Mouse (Mus musculus) stomach, embryonic 15.5 days (tissue): Measurements from ENCODE around the gene Rimklb. TPM values are rescaled to one million over a fixed set of nuclear protein-coding genes. Genes with fewer than 3 reads are reported as not detected.
A peak's percentile ranks its signal among the peaks of the same experiment; 100 is the strongest.
"Not testable (repeated sequence)": the region's sequence is repeated elsewhere in the genome, so short reads cannot be mapped to it uniquely, and the experiment has no call there.

ENCODE experiments used
- ATAC-seq: fragments of 200-750 bp; cut with Nextera tagmentation; 2 replicates; pipeline ENCODE4 v1.8.0; 2017; ENCODE audit warnings: low read depth, moderate number of reproducible peaks, moderate TSS enrichment; ENCODE audit not compliant: insufficient read depth, low FRiP score
- H3K27ac ChIP-seq: fragments of 300-500 bp; sonication (generic); 2 replicates; pipeline ENCODE4 v1.5.1; 2015; ENCODE audit warnings: mild to moderate bottlenecking, inconsistent platforms
- H3K27me3 ChIP-seq: fragments of 300-500 bp; sonication (generic); replicated peaks from 2 replicates; pipeline ENCODE4 v1.6.1; 2015; ENCODE audit warnings: inconsistent platforms
- H3K36me3 ChIP-seq: fragments of 300-500 bp; sonication (generic); 2 replicates; pipeline ENCODE4 v1.6.1; 2015; ENCODE audit warnings: inconsistent platforms
- H3K4me1 ChIP-seq: fragments of 300-500 bp; sonication (generic); 2 replicates; pipeline ENCODE4 v1.6.1; 2015; ENCODE audit warnings: inconsistent platforms
- H3K4me2 ChIP-seq: fragments of 300-500 bp; sonication (generic); 2 replicates; pipeline ENCODE4 v1.6.1; 2015; ENCODE audit warnings: mild to moderate bottlenecking, inconsistent platforms
- H3K4me3 ChIP-seq: fragments of 300-500 bp; sonication (generic); replicated peaks from 2 replicates; pipeline ENCODE4 v1.5.1; 2015; ENCODE audit warnings: inconsistent platforms
- H3K9ac ChIP-seq: fragments of 300-500 bp; sonication (generic); 2 replicates; pipeline ENCODE4 v1.6.1; 2015; ENCODE audit warnings: inconsistent platforms
- H3K9me3 ChIP-seq: fragments of 300-500 bp; sonication (generic); 2 replicates; pipeline ENCODE4 v1.6.1; 2016; ENCODE audit warnings: inconsistent platforms
- WGBS: fragments of 180-500 bp; shearing (Covaris S2); methylation state at CpG from one replicate; pipeline ENCODE4 v1.1.7; 2015; 5-methylcytosine and 5-hydroxymethylcytosine counted together
- polyA plus RNA-seq: library from polyadenylated mRNA; unstranded; fragments of >200 nt; fragmentation: Nextera tagmentation; extraction: Ambion mirVana; gene quantifications from 2 replicates; pipeline ENCODE4 v1.2.1, GENCODE M21; 2015

Gene Rimklb
- polyA plus RNA-seq, 1 experiment from 2014 or later = 8.4 TPM

DNA sequence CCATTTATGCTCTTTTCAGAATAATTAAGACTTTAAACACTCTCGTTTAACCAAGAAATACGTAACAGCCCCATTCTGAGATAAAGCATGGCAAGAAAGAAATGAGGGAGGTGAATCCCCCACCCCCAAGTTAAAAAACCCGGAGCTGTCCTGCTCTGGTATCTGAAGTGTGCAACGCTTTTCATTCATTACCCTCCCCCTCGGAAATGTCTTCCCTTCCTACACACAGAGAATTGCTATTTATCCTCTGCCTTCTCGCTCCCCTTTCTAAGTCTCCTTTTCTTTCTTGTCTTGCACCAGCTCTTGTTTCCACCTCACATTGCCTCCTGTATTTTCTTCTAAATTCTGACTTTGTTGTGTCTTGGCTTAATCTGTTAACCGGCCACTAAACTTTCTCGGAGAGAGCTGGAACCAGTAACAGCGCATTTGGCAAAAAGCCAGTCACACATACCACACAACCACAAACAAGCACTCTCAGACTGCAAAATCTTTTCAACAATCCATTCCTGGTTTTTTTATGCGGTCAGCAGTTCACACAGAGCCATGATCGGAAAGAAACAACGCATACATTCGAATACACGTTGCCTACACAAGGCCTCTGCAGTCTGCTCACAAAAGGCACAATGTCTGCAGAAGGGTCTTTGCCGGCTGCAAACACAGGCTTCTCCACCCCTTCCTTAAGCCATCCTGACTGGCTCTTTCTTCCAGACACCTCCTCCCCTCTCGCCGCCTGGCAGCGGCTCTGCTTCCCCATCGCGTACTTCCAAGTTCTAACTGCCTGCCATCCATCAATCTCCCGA is 3.3 kb downstream of the Rimklb start:
- Histone ChIP-seq H3K9me3 (no peaks in the 10 kb centered on the region), H3K4me3 (peak overlapping the region; percentile 20), H3K27ac (peak overlapping the region; percentile 83), H3K4me2 (peak overlapping the region; percentile 47), H3K9ac (no peak overlapping the region), H3K4me1 (peaks cover 13% of the 10 kb centered on the region; the same call in 1 of the 2 replicates), H3K36me3 (no peaks in the 10 kb centered on the region), H3K27me3 (no peaks in the 10 kb centered on the region)
- peak; percentile 45; the same call in 1 of the 2 replicates for ATAC-seq
- 6% methylated on average over 21 of the region's 21 CpGs for WGBS

DNA sequence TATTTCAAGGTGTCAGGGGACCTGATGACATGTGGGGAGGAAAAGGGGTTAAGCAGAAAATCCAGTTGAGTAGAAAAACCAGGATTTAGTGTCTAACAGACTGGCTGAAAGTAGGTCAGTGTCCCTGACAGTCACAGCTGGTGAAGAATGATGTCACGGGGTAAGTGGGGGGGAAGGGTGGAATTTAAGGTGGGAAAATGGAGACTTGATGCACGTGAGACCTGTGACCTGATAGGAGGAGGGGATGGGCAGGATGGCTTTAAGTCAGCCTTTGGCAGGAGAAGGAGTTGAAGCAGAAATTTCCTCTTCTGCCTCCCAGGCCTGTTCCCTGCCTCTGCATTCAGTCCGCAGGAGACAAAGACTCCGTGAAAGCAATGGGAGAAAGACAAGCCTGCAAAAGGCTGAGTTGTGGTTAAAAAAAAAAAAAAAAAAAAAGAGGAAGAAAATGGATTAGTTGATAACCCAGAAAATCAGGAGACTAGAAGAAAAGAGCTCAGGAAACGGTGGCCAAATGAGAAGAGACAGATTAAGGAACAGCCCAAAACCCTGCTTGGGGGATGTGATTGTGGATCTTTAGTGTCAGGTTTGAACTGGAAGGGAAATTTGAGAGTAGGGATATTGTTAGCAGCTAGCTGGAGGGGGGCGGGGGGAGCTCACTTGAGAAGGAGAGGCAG is 4.6 kb downstream of the Rimklb start:
- H3K9ac ChIP-seq = no peak overlapping the region
- H3K27me3 ChIP-seq = no peaks in the 10 kb centered on the region
- no peak overlapping the region for H3K4me2 ChIP-seq
- no peak overlapping the region for H3K4me3 ChIP-seq
- 52% methylated on average over 6 of the region's 6 CpGs for WGBS
- H3K4me1 ChIP-seq = peaks cover 13% of the 10 kb centered on the region; the same call in 1 of the 2 replicates
- no peak overlapping the region for H3K27ac ChIP-seq
- no peaks in the 10 kb centered on the region for H3K36me3 ChIP-seq
- H3K9me3 ChIP-seq = no peaks in the 10 kb centered on the region
- no peak for ATAC-seq

DNA sequence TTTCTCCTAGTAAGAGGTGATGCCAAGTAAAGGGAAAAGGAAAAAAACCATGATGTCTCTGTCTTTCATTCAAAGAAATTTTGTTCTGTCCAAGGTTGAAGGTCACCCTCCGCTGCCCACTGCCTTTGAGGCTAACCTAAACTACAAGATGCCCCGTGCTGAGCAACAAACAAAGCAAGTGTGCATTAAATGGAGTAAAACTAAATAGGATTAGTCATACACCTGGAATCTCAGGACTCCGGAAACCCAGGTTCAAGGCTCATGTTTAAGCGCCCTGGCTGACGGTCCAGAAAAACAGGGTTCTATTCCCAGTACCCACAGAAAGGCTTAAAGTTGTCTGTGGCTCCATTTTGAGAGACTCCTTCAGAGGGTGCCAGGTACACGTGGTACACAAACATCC is 6.1 kb downstream of the Rimklb start:
- Histone ChIP-seq H3K4me1 (peaks cover 13% of the 10 kb centered on the region; the same call in 1 of the 2 replicates), H3K4me3 (no peak overlapping the region), H3K27me3 (no peaks in the 10 kb centered on the region), H3K27ac (no peak overlapping the region), H3K36me3 (no peaks in the 10 kb centered on the region), H3K4me2 (no peak overlapping the region), H3K9me3 (no peaks in the 10 kb centered on the region), H3K9ac (no peak overlapping the region)
- 37% methylated on average over 6 of the region's 6 CpGs for WGBS
- no peak for ATAC-seq

DNA sequence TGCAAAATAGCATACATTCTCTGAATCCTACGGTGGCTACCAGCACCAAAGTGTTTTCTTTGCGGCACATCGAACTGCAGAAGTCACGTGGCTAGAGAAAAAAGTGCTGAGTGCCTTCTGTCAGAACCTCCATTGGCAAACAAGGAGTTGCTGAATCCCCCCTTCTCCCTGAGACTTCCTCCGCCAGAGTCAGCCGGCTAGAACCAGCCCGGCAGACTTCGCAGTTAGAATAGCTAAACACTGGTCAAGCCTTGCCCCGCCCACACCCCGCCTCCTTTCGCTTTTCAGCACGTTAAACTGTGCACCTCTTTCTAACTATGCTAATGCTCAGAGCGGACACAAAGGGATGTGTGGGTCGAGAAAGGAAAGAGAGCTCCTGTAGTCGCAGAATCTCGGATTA is 7.0 kb downstream of the Rimklb start:
- under 1% methylated on average over 16 of the region's 16 CpGs for WGBS
- H3K27ac ChIP-seq = peak overlapping the region; percentile 80
- peak; percentile 91 for ATAC-seq
- no peaks in the 10 kb centered on the region for H3K9me3 ChIP-seq
- peak overlapping the region; percentile 71 for H3K4me2 ChIP-seq
- no peaks in the 10 kb centered on the region for H3K27me3 ChIP-seq
- peaks cover 13% of the 10 kb centered on the region; the same call in 1 of the 2 replicates for H3K4me1 ChIP-seq
- H3K9ac ChIP-seq = peak overlapping the region; percentile 20; the same call in 1 of the 2 replicates
- no peaks in the 10 kb centered on the region for H3K36me3 ChIP-seq
- H3K4me3 ChIP-seq = peak overlapping the region; percentile 43

DNA sequence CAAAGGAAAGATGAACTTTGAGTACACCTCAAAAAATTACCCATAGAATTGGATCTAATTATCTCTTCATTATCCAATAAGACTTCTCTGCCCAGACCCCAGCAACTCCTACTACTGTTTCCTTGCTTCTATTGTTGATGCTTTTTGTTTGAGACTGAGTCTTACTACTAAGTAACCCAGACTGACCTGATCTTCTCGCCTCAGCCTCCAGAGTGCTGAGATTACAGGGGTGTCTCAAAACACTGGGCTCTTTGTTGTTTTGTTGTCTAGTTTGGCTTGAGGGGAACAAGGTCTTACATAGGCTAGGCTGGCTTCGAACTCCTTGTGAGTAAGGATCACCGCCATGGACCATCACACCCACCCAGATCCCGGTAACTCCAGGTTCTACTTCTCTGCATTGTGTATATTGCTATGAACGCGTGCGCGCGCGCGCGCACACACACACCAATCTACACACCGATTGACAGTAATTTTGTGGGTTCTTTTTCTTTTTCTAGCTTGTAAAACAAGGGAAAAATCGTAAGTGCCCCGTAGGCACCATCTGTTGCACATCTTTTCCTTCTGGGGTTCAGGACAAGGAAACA is 7.5 kb downstream of the Rimklb start:
- ATAC-seq = no peak
- H3K27me3 ChIP-seq = no peaks in the 10 kb centered on the region
- H3K9me3 ChIP-seq = no peaks in the 10 kb centered on the region
- H3K4me1 ChIP-seq = peaks cover 12% of the 10 kb centered on the region; the same call in 1 of the 2 replicates
- no peaks in the 10 kb centered on the region for H3K36me3 ChIP-seq
- peak overlapping the region; percentile 43 for H3K4me3 ChIP-seq
- WGBS = 21% methylated on average over 15 of the region's 15 CpGs
- H3K9ac ChIP-seq = peak overlapping the region; percentile 20; the same call in 1 of the 2 replicates
- H3K4me2 ChIP-seq = peak overlapping the region; percentile 71
- H3K27ac ChIP-seq = peak overlapping the region; percentile 80

DNA sequence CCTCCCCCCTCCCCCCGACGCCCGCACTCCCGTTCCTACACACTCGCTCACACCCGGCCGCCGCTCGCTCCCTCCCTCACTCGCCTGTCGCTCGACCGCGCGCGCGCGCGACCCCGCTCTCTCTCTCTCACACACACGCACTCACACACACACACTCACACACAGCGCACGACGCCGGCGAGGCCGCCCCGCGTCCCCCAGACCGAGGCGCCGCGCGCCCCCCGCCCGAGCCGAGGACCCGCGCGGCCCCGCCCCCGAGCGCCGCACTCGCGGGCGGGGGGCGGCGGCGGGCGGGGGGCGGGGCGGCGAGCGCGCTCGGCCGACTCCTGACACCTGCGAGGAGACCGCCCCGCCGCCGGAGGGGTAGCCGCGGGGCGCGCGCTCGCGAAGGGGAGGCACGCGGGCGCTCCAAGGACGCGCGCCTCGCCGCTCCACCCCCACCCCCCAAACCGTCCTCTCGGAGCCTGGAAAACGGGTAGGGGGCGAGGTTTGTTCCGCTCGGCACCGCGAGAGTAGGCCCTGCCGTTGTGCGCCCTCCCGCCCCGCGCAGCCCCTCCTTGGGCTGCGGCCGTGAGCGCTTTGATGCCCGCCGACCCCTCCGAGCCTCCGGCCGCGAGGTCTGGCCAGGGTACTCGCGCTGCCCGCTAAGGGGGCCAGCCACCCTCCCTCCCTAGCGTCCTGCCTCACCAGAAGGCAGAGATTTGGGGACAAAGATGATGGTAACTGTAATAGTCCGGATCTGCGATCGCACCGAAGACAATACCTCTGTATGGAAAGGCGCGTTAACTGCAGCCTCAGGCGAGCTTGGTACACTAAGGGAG is 12.1 kb downstream of the Rimklb start:
- Histone ChIP-seq H3K9ac (peak overlapping the region; percentile 37; the same call in 1 of the 2 replicates), H3K4me2 (peak overlapping the region; percentile 78), H3K36me3 (no peaks in the 10 kb centered on the region), H3K4me1 (peaks cover 4% of the 10 kb centered on the region; the same call in 1 of the 2 replicates), H3K9me3 (no peaks in the 10 kb centered on the region), H3K4me3 (peak overlapping the region; percentile 72), H3K27me3 (no peaks in the 10 kb centered on the region), H3K27ac (peak overlapping the region; percentile 51)
- 2% methylated on average over 66 of the region's 111 CpGs for WGBS
- peak; percentile 73 for ATAC-seq

DNA sequence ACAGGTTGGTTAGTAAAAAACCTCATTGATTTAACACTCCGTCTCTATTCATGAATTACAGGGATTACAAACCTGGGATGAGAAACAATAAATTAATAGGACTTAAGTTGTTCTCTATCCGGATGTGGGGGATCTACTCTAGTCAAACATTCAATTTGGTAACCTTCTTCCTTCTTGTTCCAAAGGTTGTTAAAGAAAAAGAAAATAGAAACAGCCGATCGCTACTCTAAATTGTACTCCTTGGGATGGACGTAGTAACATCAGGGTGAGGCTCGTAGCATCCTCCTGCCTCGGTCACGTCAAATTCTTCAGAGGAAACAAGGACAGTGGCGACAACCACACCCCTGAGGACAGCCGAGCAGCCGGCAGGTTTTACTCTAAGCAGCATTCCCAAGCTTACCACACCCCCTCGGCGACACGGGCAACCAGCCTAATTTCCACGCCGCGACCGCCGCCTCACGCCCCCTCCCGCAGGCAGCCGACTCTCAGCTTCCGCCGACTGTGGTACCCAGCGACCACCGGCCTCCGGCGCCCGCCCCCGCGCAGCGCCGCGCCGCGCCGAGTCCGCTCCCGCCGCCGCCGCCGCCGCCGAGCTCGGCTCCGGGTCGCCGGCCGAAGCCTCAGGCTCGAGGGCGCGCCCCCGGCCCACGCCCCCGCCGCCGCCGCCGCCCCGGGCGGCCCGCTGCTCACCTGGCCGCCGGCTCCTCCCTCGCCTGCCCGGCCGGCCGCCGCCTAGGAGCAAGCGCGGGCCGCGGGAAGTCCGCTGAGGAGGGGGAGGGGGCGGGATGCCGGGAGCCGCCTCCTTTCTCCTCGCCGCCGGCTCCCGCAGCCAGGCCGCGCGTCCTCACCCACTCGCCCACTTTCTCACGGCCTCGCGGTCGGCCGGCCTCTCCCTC is 12.9 kb downstream of the Rimklb start:
- WGBS = 2% methylated on average over 69 of the region's 91 CpGs
- peak overlapping the region; percentile 78 for H3K4me2 ChIP-seq

DNA sequence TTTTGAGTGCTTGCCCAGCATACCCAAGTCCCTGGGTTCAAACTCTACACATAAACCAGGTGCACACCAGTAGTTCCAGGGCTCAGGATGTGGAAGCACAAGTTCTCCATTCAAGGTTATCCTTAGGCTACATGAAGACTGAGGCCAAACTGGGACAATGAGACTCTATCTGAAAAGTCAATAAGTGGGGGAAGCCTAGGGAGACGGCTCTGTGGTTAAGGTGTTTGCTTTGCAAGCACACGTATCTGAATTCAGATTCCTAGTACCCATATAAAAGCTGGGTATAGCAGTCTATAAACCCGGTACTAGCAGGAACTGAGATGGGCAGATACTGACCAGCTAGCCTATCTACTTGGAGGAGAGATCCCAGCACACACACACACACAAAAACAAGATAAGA is 20.5 kb downstream of the Rimklb start:
- H3K4me2 ChIP-seq = no peak overlapping the region
- no peaks in the 10 kb centered on the region for H3K9me3 ChIP-seq
- H3K27me3 ChIP-seq = no peaks in the 10 kb centered on the region
- no peaks in the 10 kb centered on the region for H3K36me3 ChIP-seq
- WGBS = 61% methylated on average over 3 of the region's 3 CpGs
- ATAC-seq = peak; percentile 66
- no peak overlapping the region for H3K9ac ChIP-seq
- no peak overlapping the region for H3K4me3 ChIP-seq
- H3K27ac ChIP-seq = no peak overlapping the region
- no peaks in the 10 kb centered on the region for H3K4me1 ChIP-seq

More for the DNA sequence above, 12.9 kb downstream of the Rimklb start:
- Histone ChIP-seq H3K36me3 (no peaks in the 10 kb centered on the region), H3K4me1 (no peaks in the 10 kb centered on the region), H3K9ac (peak overlapping the region; percentile 37), H3K9me3 (no peaks in the 10 kb centered on the region), H3K27me3 (no peaks in the 10 kb centered on the region), H3K27ac (peak overlapping the region; percentile 51; the same call in 1 of the 2 replicates), H3K4me3 (peak overlapping the region; percentile 72)
- ATAC-seq = peak; percentile 62; the same call in 1 of the 2 replicates

DNA sequence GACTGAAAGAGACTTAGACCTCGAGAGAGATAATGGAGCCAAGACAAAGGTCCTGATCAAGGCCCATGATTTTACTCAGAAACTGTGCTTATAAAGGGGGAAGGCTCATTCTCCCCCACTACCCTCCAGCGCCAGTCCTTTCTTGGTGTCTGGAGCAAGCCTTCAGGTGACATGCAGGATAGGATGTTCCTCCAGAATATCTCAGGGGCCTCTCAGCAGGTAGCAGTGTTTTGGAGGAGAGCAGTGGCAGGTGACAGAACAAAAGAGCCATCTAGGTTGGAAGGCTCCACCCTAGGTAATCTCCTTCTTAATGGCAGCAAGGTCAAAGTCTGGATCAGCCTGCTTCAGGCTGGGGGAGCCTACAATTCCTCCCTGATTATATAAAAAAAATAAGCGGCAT is 27.1 kb downstream of the Rimklb start:
- not testable (repeated sequence) for H3K4me3 ChIP-seq, ATAC-seq, H3K27ac ChIP-seq, H3K9me3 ChIP-seq, H3K27me3 ChIP-seq, H3K4me1 ChIP-seq, H3K9ac ChIP-seq, H3K4me2 ChIP-seq, H3K36me3 ChIP-seq
- 91% methylated on average over 3 of the region's 3 CpGs for WGBS

DNA sequence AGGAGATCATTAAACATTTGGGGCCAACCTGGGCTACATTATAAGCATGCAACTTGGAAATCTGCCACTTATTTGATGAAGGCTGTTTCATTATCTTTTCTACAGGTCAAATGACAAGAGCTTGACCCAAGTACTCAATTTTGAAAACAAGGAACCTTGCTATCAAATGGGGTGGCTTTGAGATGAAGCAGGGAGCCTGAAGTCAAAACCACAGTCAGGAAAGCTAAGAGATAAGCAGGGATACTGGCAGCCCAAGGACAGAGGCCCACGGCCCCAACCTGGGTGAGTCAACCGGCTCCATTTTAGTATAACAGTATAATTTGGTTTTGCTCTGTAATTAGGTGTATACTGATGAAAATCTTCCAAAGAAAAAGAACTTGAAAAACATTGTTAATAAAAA is 28.3 kb downstream of the Rimklb start:
- no peaks in the 10 kb centered on the region for H3K27me3 ChIP-seq
- H3K4me2 ChIP-seq = no peak overlapping the region
- 82% methylated on average over 2 of the region's 2 CpGs for WGBS
- no peak overlapping the region for H3K27ac ChIP-seq
- H3K4me1 ChIP-seq = no peaks in the 10 kb centered on the region
- ATAC-seq = no peak
- H3K9me3 ChIP-seq = no peaks in the 10 kb centered on the region
- H3K9ac ChIP-seq = no peak overlapping the region
- no peak overlapping the region for H3K4me3 ChIP-seq
- H3K36me3 ChIP-seq = no peaks in the 10 kb centered on the region
